Mouse (Mus musculus): Measurements from ENCODE around the gene Meioc.
"Not testable (repeated sequence)": the region's sequence is repeated elsewhere in the genome, so short reads cannot be mapped to it uniquely, and the experiment has no call there.

The Meioc gene

DNA sequence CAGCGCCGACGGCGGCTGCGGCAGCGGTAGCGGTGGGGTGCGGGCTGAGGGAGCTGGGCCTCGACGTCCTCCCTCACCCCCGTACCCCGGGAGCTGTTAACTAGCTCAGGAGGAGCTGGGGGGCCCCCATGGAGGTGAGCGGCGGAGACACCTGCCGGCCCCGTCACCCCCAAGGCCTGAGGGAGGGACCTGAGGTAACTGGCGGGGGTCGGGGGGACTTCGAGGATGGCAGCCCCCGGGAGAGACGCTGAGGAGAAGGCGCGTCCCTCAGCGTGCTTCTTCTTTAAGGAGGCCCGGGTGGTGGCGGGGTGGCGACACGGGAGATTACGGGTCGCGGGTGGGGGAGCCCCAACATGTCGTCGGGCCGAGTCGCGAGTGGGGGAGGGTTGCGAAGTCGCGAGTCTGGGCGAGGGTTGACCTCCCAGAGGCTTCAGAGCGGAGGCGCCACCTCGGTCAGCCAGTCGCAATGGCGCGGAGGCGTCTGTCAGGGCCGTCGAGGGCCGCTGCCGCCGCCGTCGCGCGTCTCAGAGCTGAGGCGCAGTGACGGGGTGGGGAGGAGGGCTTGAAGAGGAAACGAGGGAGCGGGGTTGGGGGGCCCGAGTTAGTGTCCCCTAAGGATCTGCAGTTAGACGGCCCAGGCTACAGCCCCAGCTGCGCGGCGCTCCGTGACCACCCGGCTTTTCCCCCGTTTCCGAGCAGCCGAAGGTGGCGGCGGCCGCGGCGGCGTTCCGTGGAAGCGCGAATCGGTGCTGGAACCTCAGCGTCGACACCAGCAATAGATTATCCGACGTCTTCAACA, 2.3 kb downstream of the Meioc start:
- DNase-seq (ENCODE audit: low read depth, low spot score), result no peak

DNA sequence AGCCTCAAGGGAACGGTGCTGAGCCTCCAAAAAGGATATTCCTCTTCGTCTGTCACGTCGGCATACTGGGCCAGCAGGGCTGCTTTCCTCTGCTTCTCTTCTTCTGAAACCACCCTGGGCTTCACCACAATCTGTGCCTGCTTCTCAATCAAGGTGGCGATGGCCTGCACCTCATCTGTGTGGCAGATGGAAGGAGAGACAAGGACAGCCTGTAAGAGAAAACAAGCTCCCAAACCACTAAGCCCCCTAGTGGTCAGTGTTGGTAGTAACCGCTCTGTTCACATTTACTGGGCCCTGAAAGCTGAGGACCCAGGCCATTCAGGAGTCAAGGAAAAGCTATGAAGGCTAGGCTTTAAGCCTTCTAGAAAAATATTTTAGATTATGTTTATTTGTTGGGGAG, 26.6 kb downstream of the Meioc start:
- peak; percentile 82 for DNase-seq (ENCODE audit: low read depth, low spot score)

DNA sequence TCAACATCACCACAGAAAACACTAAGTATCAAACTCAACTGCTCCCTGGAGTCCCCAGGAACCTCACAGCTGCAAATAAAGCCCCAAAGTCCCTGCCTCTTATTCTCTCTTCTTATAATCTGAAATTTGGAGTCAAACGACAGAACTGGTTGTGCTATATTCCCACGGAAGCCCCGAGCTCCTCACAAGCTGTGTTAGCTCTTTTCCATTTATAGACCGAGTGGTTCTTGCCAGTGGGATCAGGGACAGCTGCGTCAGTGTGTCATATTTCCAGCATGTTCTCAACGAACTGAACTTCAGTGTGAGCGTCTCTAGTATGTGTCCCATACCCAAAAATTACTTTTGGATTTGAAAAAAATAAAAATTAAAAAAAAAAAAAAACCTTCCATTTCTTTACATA, 31.8 kb downstream of the Meioc start:
- no peak for DNase-seq (ENCODE audit: low read depth, low spot score)

DNA sequence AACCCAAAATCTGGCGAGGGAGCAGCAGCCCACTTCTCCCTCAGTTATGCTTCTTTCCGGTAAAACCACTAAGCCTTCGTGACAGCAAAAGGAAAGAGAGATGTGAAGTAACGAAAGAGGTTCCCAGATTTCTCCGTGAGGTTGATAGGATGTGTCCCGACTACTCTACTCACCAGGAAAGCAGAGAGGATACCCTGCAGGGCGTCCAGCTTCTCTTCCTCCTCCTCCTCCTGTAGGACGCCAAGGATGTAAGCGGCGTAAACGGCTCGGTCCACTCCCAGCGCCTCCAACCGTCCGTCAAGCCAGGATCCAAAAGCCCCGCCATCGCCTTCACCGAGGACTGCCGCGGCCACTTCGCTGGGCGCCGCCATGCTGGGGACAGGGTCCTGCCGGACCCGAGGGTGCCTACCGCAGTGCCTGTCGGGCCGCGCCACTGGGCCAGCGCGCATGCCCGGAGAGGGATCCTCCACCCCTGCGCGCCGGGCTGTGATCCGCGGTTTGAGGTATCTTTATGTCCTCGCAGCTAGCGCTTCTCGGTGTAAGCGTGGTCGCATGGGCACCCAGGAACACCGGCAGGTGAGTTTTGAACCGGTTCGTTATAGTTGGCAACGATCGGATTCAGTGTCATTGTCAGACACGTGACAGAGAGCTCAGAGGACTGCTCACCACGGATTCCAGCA, 34.0 kb downstream of the Meioc start, which contains the start of gene Ccdc43:
Gene Ccdc43 (minus strand): TSS at position 445 of the 680 bp plus-strand sequence.
- DNase-seq (ENCODE audit: low read depth, low spot score), result peak; percentile 80

DNA sequence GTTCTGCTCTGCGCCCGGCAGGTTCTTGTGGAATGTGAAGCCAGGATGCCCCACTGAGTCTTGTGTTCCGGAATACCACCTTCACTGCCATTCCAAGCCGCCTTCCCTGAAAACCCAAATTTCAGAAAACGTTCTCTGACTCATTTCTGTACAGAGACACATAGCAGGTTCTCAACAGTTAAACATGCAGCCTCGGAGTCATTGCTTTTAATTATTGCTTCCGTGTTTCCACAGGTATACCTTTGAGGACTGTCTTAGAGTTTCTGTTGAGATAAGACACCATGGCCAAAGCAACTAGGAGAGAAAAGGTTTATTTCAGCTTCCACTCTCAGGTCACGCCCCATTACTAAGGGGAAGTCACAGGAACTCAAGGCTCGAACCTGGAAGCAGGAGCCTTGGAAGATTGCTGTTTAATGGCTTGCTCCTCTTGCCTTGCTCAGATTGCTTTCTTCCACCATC, 34.5 kb downstream of the Meioc start:
- DNase-seq (ENCODE audit: low read depth, low spot score), result no peak

DNA sequence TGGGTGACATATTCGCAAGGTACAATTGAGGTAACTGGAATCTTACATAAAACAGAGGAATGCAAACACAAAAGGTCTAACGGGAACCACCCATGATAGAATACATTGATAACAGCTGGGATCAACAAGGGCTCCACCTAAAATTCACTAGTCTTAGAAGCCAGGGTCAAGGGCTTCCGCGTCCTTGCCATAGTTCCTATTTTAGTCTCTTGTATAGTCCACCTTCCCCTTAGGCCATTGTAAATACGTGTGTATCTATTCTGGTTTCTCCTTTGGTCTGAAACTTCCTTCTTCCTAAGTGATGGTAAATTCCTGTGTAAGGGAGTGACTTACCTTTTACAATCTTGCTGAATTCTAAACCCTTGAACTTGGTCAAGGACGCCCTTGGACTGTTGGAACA, 38.7 kb downstream of the Meioc start:
- DNase-seq (ENCODE audit: low read depth, low spot score), result not testable (repeated sequence)

DNA sequence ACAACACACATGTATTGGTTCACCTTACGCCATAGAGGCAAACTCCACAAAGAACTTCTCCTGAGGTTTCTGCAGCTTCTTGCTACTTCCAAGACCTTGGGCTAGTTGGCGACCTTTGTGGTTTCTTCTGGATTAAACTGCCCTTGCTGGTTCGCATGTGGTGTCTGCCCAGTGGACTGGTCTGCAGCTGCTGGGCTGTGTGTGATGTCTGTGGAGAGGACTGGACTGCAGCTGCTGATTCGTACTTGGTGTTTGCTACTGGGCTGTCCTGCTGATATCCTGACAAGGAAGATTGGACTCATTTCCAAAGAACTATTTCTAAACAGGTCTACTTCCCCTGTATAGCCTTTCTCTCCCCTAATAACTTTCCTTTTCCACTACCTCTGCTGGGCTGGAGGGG, 48.9 kb downstream of the Meioc start:
- DNase-seq (ENCODE audit: low read depth, low spot score), result no peak

DNA sequence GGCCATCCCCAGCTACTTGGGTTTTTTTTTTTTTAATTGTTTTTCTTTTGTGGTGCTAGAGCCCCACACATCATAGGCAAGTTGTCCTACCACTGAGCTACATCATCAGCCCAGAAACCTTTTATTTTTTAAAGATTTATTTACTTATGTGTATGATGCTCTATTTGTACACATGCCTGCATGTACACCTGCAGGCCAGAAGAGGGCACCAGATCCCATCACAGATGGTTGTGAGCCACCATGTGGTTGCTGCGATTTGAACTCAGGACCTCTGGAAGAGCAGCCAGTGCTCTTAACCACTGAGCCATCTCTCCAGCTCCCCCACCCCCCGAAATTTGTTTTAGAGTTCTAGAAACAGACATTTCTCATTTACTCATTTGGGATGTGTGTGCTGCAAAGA, 51.1 kb downstream of the Meioc start:
- DNase-seq (ENCODE audit: low read depth, low spot score), result not testable (repeated sequence)

DNA sequence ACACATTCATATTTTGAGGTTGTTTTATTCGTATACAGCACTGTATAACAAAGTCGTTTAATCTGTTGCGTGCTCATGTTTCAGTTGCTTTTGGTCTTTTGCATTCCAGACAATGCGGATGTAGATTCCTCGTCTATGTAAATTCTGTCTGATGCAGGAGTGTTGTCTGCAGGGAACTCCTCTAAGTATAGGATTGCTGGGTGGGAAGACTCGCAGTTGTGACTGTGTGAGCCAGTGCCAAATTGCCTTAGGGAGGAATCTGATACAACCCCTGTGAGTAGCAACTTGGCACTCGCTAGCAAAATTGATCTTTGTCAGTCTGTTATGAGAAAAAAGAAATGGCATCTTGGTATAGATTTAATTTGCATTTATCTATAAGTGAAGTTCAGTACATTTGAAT, 52.6 kb downstream of the Meioc start:
- no peak for DNase-seq (ENCODE audit: low read depth, low spot score)

DNA sequence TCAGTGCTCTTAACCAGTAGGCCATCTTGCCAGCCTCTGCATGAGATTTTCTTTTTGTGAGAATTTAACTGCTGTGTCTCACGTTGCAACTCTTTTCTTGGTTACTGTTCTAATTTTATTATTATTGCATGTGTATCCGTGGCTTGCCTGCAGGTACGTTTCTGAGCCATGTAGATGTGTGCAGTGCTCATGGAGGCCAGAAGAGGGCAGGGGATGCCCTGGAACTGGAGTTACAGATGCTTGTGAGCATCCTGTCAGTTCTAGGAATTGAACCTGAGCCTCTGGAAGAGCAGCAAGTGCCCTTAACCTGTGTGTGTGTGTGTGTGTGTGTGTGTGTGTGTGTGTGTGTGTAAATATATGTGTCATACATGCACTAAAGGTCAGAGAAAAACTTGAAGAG, 62.1 kb downstream of the Meioc start:
- peak; percentile 20 for DNase-seq (ENCODE audit: low read depth, low spot score)

DNA sequence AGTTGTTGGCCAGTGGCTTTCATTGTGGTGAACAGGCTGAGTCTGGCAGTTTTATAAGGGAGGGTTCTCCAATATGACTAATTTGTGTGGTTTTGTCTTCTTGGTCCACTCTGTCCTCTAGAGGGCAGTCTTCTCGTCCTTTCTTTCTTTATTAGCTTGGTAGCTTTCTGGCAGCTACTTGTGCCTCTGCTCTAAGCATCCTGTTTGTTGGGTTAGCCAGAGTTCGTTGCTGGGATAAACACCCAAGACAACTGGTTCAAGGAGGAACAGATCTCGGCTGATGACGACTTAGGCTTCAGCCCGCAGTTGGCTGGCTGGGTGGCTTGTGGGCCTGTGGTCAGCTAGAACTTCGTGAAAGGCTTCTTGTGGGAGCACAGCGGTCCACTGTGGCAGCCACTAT, 65.1 kb downstream of the Meioc start:
- DNase-seq (ENCODE audit: low read depth, low spot score), result peak; percentile 72

DNA sequence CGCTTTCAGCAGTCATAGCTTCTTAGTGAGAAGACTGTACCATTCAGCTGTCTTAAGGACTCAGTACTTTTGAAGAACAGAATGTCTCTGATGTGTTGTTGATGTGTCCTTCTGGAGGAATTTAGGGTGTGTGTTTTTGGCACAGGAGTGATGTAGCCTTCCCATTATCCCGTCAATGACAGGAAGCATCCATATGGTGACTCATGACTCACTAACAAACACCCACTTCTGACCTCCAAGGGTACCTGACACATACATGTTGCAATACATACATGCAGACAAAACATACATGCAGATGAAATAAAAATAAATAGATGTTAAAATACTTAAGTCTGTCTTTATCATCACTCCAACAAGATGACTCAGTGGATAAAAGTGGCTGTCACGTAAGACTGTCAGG, 66.3 kb downstream of the Meioc start:
- no peak for DNase-seq (ENCODE audit: low read depth, low spot score)

DNA sequence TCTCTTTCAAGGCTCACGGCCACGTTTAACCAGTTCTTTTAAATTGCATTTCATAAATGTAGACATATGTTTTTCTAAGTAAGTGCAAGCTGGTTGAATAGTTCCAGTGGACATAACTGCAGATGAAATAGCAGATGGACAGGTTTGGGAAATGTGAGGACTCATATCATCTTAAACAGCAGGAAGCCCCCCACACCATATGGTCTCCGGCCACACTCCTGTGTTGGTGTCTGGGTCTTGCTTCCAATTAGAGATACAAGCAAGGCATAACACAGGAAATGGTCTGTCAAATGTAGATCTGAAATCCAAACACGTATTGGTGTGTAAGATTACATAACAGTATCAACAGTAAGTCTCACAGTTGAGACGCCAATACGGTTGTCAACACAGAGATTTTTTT, 67.8 kb downstream of the Meioc start:
- DNase-seq (ENCODE audit: low read depth, low spot score), result no peak
